Mouse (Mus musculus) liver, adult (tissue): ENCODE measurements around the gene Cib3.

Experiments
- GATA4 ChIP-seq: IDR thresholded peaks from 2 replicates; pipeline ENCODE4 v1.6.1; 2014; ENCODE audit warnings: mild to moderate bottlenecking, low read length; ENCODE audit not compliant: insufficient replicate concordance

Cib3 gene

GRCm38 (mm10) chr8:72219541-72220363, 7.1 kb upstream of the Cib3 start, which contains the start of gene Fam32a:
Gene Fam32a (plus strand): TSS chr8:72219730.
- no peak for TF ChIP-seq GATA4

- no peak for TF ChIP-seq GATA4
These were observed 6.3 kb upstream of the Cib3 start for GRCm38 (mm10) chr8:72218781-72219540.

- no peak for TF ChIP-seq GATA4
These were observed 3.2 kb upstream of the Cib3 start for GRCm38 (mm10) chr8:72215871-72216270.

- TF ChIP-seq GATA4: no peak
These were observed 2.4 kb upstream of the Cib3 start for GRCm38 (mm10) chr8:72215060-72215459.

- TF ChIP-seq GATA4: no peak
These were observed 899 bp upstream of the Cib3 start, which contains the start of gene Gm11034 for GRCm38 (mm10) chr8:72213536-72213935. Gene Gm11034 (minus strand): TSS chr8:72213636.

- TF ChIP-seq GATA4: no peak
These were observed 791 bp downstream of the Cib3 start for GRCm38 (mm10) chr8:72211846-72212245.

- TF ChIP-seq GATA4: no peak
These were observed 1.9 kb downstream of the Cib3 start for GRCm38 (mm10) chr8:72210710-72211109.

- TF ChIP-seq GATA4: no peak
These were observed 2.4 kb downstream of the Cib3 start for GRCm38 (mm10) chr8:72210222-72210621.

- no peak for TF ChIP-seq GATA4
These were observed 4.1 kb downstream of the Cib3 start for GRCm38 (mm10) chr8:72208582-72208981.

GRCm38 (mm10) chr8:72197997-72198396, 14.6 kb downstream of the Cib3 start:
- no peak for TF ChIP-seq GATA4

GRCm38 (mm10) chr8:72192065-72192464, 20.6 kb downstream of the Cib3 start:
- no peak for TF ChIP-seq GATA4

GRCm38 (mm10) chr8:72190215-72190539, 22.5 kb downstream of the Cib3 start:
- TF ChIP-seq GATA4: no peak

GRCm38 (mm10) chr8:72189417-72190214, 23.0 kb downstream of the Cib3 start, which contains the start of gene Hsh2d:
Gene Hsh2d (plus strand): TSS chr8:72189638.
- TF ChIP-seq GATA4: no peak

GRCm38 (mm10) chr8:72187793-72188331, 24.8 kb downstream of the Cib3 start:
- no peak for TF ChIP-seq GATA4
